Mouse (Mus musculus) intestine, embryonic 16.5 days (tissue): ENCODE measurements around the gene Psmc4. TPM values are rescaled to one million over a fixed set of nuclear protein-coding genes. Genes with fewer than 3 reads are reported as not detected.
A peak's percentile ranks its signal among the peaks of the same experiment; 100 is the strongest.

Source experiments
- ATAC-seq: fragments of 200-750 bp; cut with Nextera tagmentation; 2 replicates; pipeline ENCODE4 v1.8.0; 2017; ENCODE audit warnings: moderate TSS enrichment, moderate library complexity
- H3K27ac ChIP-seq: fragments of 300-500 bp; sonication (generic); 2 replicates; pipeline ENCODE4 v1.5.1; 2014; ENCODE audit warnings: mild to moderate bottlenecking, low read length
- H3K27me3 ChIP-seq: fragments of 300-500 bp; sonication (generic); replicated peaks from 2 replicates; pipeline ENCODE4 v1.6.1; 2014; ENCODE audit warnings: low read length, control low read depth, mixed read lengths; ENCODE audit not compliant: control insufficient read depth, insufficient read depth
- H3K36me3 ChIP-seq: fragments of 300-500 bp; sonication (generic); 2 replicates; pipeline ENCODE4 v1.6.1; 2014; ENCODE audit warnings: low read length, control low read depth; ENCODE audit not compliant: control insufficient read depth, insufficient read depth
- H3K4me1 ChIP-seq: fragments of 300-500 bp; sonication (generic); 2 replicates; pipeline ENCODE4 v1.6.1; 2014; ENCODE audit warnings: low read length, control low read depth, mixed read lengths; ENCODE audit not compliant: control insufficient read depth, insufficient read depth
- H3K4me2 ChIP-seq: fragments of 300-500 bp; sonication (generic); 2 replicates; pipeline ENCODE4 v1.6.1; 2014; ENCODE audit warnings: low read depth, low read length, control low read depth
- H3K4me3 ChIP-seq: fragments of 300-500 bp; sonication (generic); 2 replicates; pipeline ENCODE4 v1.5.1; 2014; ENCODE audit warnings: mild to moderate bottlenecking, low read length
- H3K9ac ChIP-seq: fragments of 300-500 bp; sonication (generic); 2 replicates; pipeline ENCODE4 v1.6.1; 2014; ENCODE audit warnings: low read depth, low read length
- H3K9me3 ChIP-seq: fragments of 300-500 bp; sonication (generic); 2 replicates; pipeline ENCODE4 v1.6.1; 2016; ENCODE audit warnings: low read length, control low read depth; ENCODE audit not compliant: control insufficient read depth
- WGBS: fragments of 180-500 bp; shearing (Covaris S2); extraction: QIAGEN DNeasy Blood & Tissue Kit; methylation state at CpG from one replicate; pipeline ENCODE4 v1.1.7; 2014; 5-methylcytosine and 5-hydroxymethylcytosine counted together
- polyA plus RNA-seq: library from polyadenylated mRNA; unstranded; fragments of >200 nt; fragmentation: Nextera tagmentation; extraction: Ambion mirVana; gene quantifications from 2 replicates; pipeline ENCODE4 v1.2.1, GENCODE M21; 2015

The Psmc4 gene
- 228 and 263 TPM in 2 replicates for polyA plus RNA-seq

GRCm38 (mm10) chr7:28049476-28050409 lies at the start of gene Psmc4:
TSS of gene Psmc4 (minus strand) at chr7:28050101.
- Histone ChIP-seq H3K9ac (peak within 1 kb of the TSS; percentile 80), H3K9me3 (no peaks in the 10 kb centered on the region), H3K4me3 (peak within 1 kb of the TSS; percentile 84), H3K27ac (no peak within 1 kb of the TSS), H3K4me1 (peaks cover 7% of the 10 kb centered on the region), H3K36me3 (peaks cover 9% of the 10 kb centered on the region), H3K4me2 (peak within 1 kb of the TSS; percentile 74), H3K27me3 (no peaks in the 10 kb centered on the region)
- peak; percentile 98 for ATAC-seq
- WGBS = under 1% methylated on average over 52 of the region's 52 CpGs

DNA sequence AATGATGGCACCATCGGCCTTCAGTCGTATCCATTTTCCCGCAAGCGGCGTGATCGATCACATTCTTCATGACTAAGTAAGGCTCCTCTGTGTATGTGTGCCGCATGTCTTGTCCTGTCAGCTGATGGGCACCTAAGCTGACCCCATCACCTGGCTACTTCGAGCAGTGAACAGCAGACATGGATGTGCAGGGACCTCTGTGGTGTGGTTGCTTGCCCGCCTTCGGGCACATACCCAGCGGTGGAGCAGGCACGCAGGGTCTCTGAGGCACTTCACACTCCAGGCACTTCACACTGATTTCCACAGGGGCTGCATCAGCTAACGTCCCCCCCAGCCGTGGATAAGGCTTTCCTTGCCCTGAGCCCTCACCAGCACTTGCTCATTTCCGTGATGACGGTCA lies 49.2 kb upstream of the Psmc4 start:
- no peaks in the 10 kb centered on the region for H3K27me3 ChIP-seq
- H3K9me3 ChIP-seq = 0 out of 2 replicates have a peak, but pooled peaks cover 4% of the 10 kb centered on the region
- no peak overlapping the region for H3K4me2 ChIP-seq
- ATAC-seq = no peak
- H3K4me3 ChIP-seq = no peak overlapping the region
- 92% methylated on average over 16 of the region's 16 CpGs for WGBS
- no peak overlapping the region for H3K27ac ChIP-seq
- no peak overlapping the region for H3K9ac ChIP-seq
- H3K4me1 ChIP-seq = no peaks in the 10 kb centered on the region
- H3K36me3 ChIP-seq = no peaks in the 10 kb centered on the region

GRCm38 (mm10) chr7:28093541-28093940 lies 43.6 kb upstream of the Psmc4 start:
- H3K4me3 ChIP-seq = no peak overlapping the region
- H3K27ac ChIP-seq = no peak overlapping the region
- 46% methylated on average over 11 of the region's 11 CpGs for WGBS
- no peaks in the 10 kb centered on the region for H3K9me3 ChIP-seq
- H3K4me2 ChIP-seq = no peak overlapping the region
- no peak for ATAC-seq
- H3K9ac ChIP-seq = no peak overlapping the region
- H3K27me3 ChIP-seq = no peaks in the 10 kb centered on the region
- no peaks in the 10 kb centered on the region for H3K4me1 ChIP-seq
- H3K36me3 ChIP-seq = no peaks in the 10 kb centered on the region

DNA sequence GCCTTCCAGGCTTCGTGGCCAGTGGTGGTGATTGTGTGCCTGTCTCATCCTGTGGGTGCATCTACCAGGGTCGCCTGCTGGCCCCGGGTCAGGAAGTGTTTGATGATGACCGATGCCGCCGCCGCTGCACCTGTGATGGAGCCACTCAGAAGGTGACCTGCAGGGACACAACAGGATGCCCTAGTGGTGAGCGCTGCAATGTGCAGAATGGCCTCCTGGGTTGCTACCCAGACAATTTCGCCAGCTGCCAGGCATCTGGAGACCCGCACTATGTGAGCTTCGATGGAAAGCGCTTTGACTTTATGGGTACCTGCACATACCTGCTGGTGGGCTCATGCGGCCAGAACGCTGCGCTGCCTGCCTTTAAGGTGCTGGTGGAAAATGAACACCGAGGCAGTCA lies 36.3 kb upstream of the Psmc4 start:
- Histone ChIP-seq H3K36me3 (no peaks in the 10 kb centered on the region), H3K27me3 (no peaks in the 10 kb centered on the region), H3K27ac (no peak overlapping the region), H3K4me3 (no peak overlapping the region), H3K9me3 (no peaks in the 10 kb centered on the region), H3K9ac (no peak overlapping the region), H3K4me2 (no peak overlapping the region), H3K4me1 (no peaks in the 10 kb centered on the region)
- WGBS = 82% methylated on average over 16 of the region's 16 CpGs
- no peak for ATAC-seq

DNA sequence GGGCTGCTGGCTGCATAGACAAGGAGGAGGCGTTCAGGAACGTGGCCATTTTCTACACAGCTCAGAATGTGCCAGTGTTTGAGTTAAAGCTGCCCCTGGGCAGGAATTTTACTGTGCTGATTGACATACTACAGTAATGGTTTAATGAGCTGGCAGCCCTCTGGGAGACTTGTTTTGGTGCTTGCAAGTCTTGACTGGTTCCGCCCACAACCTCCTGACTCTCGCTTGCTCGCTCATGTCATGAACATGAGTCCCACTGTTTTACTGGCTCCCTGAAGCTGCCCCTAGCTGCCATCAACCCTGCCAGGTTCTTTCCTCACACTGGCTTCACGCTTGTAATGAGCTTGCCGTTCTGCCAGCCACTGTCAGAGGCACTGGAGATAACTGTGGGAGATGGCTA lies 34.3 kb upstream of the Psmc4 start:
- Histone ChIP-seq H3K27me3 (no peaks in the 10 kb centered on the region), H3K4me2 (no peak overlapping the region), H3K36me3 (no peaks in the 10 kb centered on the region), H3K4me3 (no peak overlapping the region), H3K4me1 (no peaks in the 10 kb centered on the region), H3K9ac (no peak overlapping the region), H3K27ac (no peak overlapping the region), H3K9me3 (no peaks in the 10 kb centered on the region)
- 79% methylated on average over 7 of the region's 7 CpGs for WGBS
- ATAC-seq = no peak

DNA sequence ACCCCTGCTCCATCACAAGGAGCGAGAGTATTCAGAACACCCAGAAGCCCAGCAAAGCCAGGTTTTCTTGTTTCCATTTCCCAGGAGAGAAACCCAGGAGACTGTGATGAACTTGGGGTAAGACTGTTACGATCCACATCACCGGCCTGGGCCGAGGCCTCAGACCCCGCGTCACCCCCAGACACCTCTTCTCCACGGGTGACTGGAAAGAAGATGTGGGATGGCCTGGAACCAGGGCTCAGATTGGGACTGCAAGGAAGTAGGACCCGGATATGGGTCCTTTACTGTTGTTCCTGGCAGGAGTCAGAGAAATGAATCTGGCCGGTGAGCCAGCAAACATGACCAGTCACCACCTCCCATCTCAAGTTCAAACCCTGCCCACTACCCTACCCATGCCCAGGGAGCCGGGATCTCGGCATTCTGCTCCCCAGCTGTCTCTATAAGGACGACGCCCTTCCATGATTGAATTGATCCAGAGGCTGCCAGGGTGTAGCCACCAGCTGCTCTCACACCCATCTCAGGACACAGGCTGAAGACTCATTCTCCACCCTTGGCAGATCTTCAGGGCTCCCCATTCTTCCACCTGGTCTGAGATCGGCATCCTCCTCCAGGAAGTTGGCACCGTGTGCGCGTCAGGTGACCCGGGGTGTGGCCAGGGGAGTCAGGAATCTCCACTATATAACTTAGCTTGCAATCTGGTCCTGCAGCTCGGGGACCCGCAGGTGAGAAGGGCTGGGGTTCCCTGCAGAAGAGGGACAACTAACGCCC lies 20.8 kb upstream of the Psmc4 start, which contains the start of gene Fcgbp:
Gene Fcgbp, plus strand, starts transcription at position 706 of the 768 bp plus-strand sequence.
- no peaks in the 10 kb centered on the region for H3K9me3 ChIP-seq
- H3K9ac ChIP-seq = 0 out of 2 replicates have a peak within 1 kb of the TSS, but pooled peaks have one; percentile 14
- no peaks in the 10 kb centered on the region for H3K27me3 ChIP-seq
- 76% methylated on average over 21 of the region's 21 CpGs for WGBS
- ATAC-seq = peak; percentile 64
- H3K4me2 ChIP-seq = peak within 1 kb of the TSS; percentile 27; the same call in 1 of the 2 replicates
- H3K4me3 ChIP-seq = peak within 1 kb of the TSS; percentile 23; the same call in 1 of the 2 replicates
- 0 out of 2 replicates have a peak within 1 kb of the TSS, but pooled peaks have one; percentile 19 for H3K27ac ChIP-seq
- H3K4me1 ChIP-seq = peaks cover 6% of the 10 kb centered on the region
- H3K36me3 ChIP-seq = no peaks in the 10 kb centered on the region

GRCm38 (mm10) chr7:28069546-28070172 lies 19.8 kb upstream of the Psmc4 start:
- Histone ChIP-seq H3K4me2 (no peak overlapping the region), H3K9ac (no peak overlapping the region), H3K4me1 (peaks cover 6% of the 10 kb centered on the region), H3K27me3 (no peaks in the 10 kb centered on the region), H3K36me3 (no peaks in the 10 kb centered on the region), H3K27ac (0 out of 2 replicates have a peak overlapping the region, but pooled peaks have one; percentile 2), H3K9me3 (no peaks in the 10 kb centered on the region), H3K4me3 (no peak overlapping the region)
- 37% methylated on average over 3 of the region's 3 CpGs for WGBS
- ATAC-seq = peak; percentile 72

GRCm38 (mm10) chr7:28068661-28069060 lies 18.8 kb upstream of the Psmc4 start:
- Histone ChIP-seq H3K9me3 (no peaks in the 10 kb centered on the region), H3K9ac (no peak overlapping the region), H3K27ac (no peak overlapping the region), H3K4me1 (peaks cover 9% of the 10 kb centered on the region), H3K4me2 (no peak overlapping the region), H3K36me3 (no peaks in the 10 kb centered on the region), H3K4me3 (no peak overlapping the region), H3K27me3 (no peaks in the 10 kb centered on the region)
- 74% methylated on average over 3 of the region's 3 CpGs for WGBS
- no peak for ATAC-seq

DNA sequence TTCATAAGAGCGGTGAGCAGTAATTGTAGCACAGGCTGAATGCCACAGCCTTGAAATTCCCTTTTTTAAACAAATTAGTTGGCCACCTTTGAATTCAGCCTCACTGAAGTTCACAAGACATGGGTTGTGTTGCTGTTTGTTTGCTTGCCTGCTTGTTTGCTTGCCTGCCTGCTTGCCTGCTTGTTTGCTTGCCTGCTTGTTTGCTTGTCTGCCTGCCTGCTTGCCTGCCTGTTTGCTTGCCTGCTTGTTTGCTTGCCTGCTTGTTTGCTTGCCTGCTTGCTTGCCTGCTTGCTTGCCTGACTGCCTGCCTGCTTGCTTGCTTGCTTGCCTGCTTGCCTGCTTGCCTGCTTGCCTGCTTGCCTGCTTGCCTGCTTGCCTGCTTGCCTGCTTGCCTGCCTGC lies 10.1 kb upstream of the Psmc4 start:
- no peak overlapping the region for H3K9ac ChIP-seq
- WGBS = 96% methylated on average over 1 of the region's 1 CpGs
- no peaks in the 10 kb centered on the region for H3K9me3 ChIP-seq

More for the DNA sequence above, 10.1 kb upstream of the Psmc4 start:
- Histone ChIP-seq H3K36me3 (no peaks in the 10 kb centered on the region), H3K4me2 (no peak overlapping the region), H3K4me3 (no peak overlapping the region), H3K27me3 (no peaks in the 10 kb centered on the region), H3K4me1 (peaks cover 2% of the 10 kb centered on the region; the same call in 1 of the 2 replicates), H3K27ac (no peak overlapping the region)
- no peak for ATAC-seq
